Comparison of ENCODE assay signal across 8 mouse cellular contexts in genomic region chr19:23688421-23688946, GRCm38 (mm10). TPM values are rescaled to one million over a fixed set of nuclear protein-coding genes. Genes with fewer than 3 reads are reported as not detected.
DNase-seq lines count a peak whose midpoint lies in the region; ATAC-seq and TF ChIP-seq lines count a peak whose summit lies in the region.

No protein-coding gene starts in this region.

- 0 out of 2 replicates have a peak, but pooled peaks cover 6% of the 10 kb centered on the region for H3K4me1 ChIP-seq in kidney, postnatal 0 days (replicated peaks; ENCODE audit: insufficient read depth, low read length)
- H3K4me1 ChIP-seq in heart, postnatal 0 days (ENCODE audit: control insufficient read depth, insufficient read depth), result peaks cover 10% of the 10 kb centered on the region; the same call in 1 of the 2 replicates
- 0 out of 2 replicates have a peak, but pooled peaks cover 6% of the 10 kb centered on the region for H3K4me1 ChIP-seq in lung, embryonic 16.5 days (replicated peaks; ENCODE audit: control insufficient read depth, insufficient read depth, low read length)

- TF ChIP-seq CTCF in kidney, postnatal 0 days (IDR thresholded peaks at IDR 0.05; ENCODE audit: low read depth), result no peak
- TF ChIP-seq CTCF in heart, postnatal 0 days (IDR thresholded peaks at IDR 0.05; ENCODE audit: low read depth), result no peak

- intact Hi-C loops in gastrocnemius, postnatal 14 days (cut with DNase I; ENCODE audit: low total_unique reads), result loop anchor here (10.0 kb wide), 1 partner anchor 76 kb away; no protein-coding TSS in a partner anchor

- ATAC-seq in kidney, postnatal 0 days (replicated peaks; ENCODE audit: low FRiP score, low read depth), result no peak
- ATAC-seq in heart, postnatal 0 days (ENCODE audit: insufficient read depth, low read depth), result no peak
- no peak for ATAC-seq in lung, embryonic 16.5 days (ENCODE audit: low read depth)

- no peaks in the 10 kb centered on the region for H3K27me3 ChIP-seq in kidney, postnatal 0 days (ENCODE audit: insufficient read depth, low read length)
- H3K27me3 ChIP-seq in heart, postnatal 0 days (ENCODE audit: control insufficient read depth, insufficient read depth, low read length), result no peaks in the 10 kb centered on the region
- H3K27me3 ChIP-seq in lung, embryonic 16.5 days (ENCODE audit: control insufficient read depth, insufficient read depth, low read depth, low read length), result no peaks in the 10 kb centered on the region

- peak; percentile 71 for DNase-seq in kidney, postnatal 0 days (ENCODE audit: low spot score)
- DNase-seq in kidney, adult 11 months, result no peak
- peak; percentile 66 for DNase-seq in ZHBTc4 (ENCODE audit: low read depth, low spot score)
- DNase-seq in heart, postnatal 0 days (ENCODE audit: low spot score), result no peak
- DNase-seq in thymus, postnatal 14 days, result no peak
- no peak for DNase-seq in gastrocnemius, postnatal 14 days
- DNase-seq in spleen, adult 18-20 months, result no peak

- H3K36me3 ChIP-seq in kidney, postnatal 0 days (ENCODE audit: insufficient read depth, low read length), result no peaks in the 10 kb centered on the region
- H3K36me3 ChIP-seq in heart, postnatal 0 days (replicated peaks; ENCODE audit: control insufficient read depth, insufficient read depth, low read length), result no peaks in the 10 kb centered on the region
- no peaks in the 10 kb centered on the region for H3K36me3 ChIP-seq in lung, embryonic 16.5 days (ENCODE audit: control insufficient read depth, insufficient read depth, low read length)

- no peak overlapping the region; the same call in 1 of the 2 replicates for H3K9ac ChIP-seq in kidney, postnatal 0 days (ENCODE audit: low read depth, low read length)
- H3K9ac ChIP-seq in heart, postnatal 0 days (replicated peaks; ENCODE audit: low read depth, low read length), result no peak overlapping the region
- H3K9ac ChIP-seq in lung, embryonic 16.5 days (ENCODE audit: low read length), result peak overlapping the region; percentile 49; the same call in 1 of the 2 replicates

- H3K9me3 ChIP-seq in kidney, postnatal 0 days (replicated peaks; ENCODE audit: low read length), result no peaks in the 10 kb centered on the region
- H3K9me3 ChIP-seq in heart, postnatal 0 days (replicated peaks; ENCODE audit: control insufficient read depth, low read length), result no peaks in the 10 kb centered on the region
- H3K9me3 ChIP-seq in lung, embryonic 16.5 days (ENCODE audit: control insufficient read depth, low read length), result no peaks in the 10 kb centered on the region

- peak overlapping the region; percentile 78 for H3K4me2 ChIP-seq in kidney, postnatal 0 days (ENCODE audit: low read length)
- peak overlapping the region; percentile 74 for H3K4me2 ChIP-seq in heart, postnatal 0 days (ENCODE audit: low read depth, low read length)
- peak overlapping the region; percentile 61 for H3K4me2 ChIP-seq in lung, embryonic 16.5 days (ENCODE audit: low read depth, low read length)

- WGBS in kidney, postnatal 0 days, result 21% methylated on average over 4 of the region's 4 CpGs
- WGBS in heart, postnatal 0 days, result 28% methylated on average over 4 of the region's 4 CpGs
- WGBS in lung, embryonic 16.5 days, result 9% methylated on average over 4 of the region's 4 CpGs

- no peak overlapping the region for H3K27ac ChIP-seq in kidney, postnatal 0 days
- no peak overlapping the region for H3K27ac ChIP-seq in heart, postnatal 0 days (ENCODE audit: low read depth)
- H3K27ac ChIP-seq in lung, embryonic 16.5 days (ENCODE audit: low read length), result 0 out of 2 replicates have a peak overlapping the region, but pooled peaks have one; percentile 39

- H3K4me3 ChIP-seq in kidney, postnatal 0 days (replicated peaks; ENCODE audit: low read depth, low read length), result peak overlapping the region; percentile 93
- peak overlapping the region; percentile 85 for H3K4me3 ChIP-seq in heart, postnatal 0 days (ENCODE audit: low read depth, low read length)
- H3K4me3 ChIP-seq in lung, embryonic 16.5 days (ENCODE audit: low read length), result peak overlapping the region; percentile 43

- no peak for TF ChIP-seq EP300 in heart, postnatal 0 days (IDR thresholded peaks at IDR 0.05; ENCODE audit: low read depth)

RNA-seq across cellular contexts. Expression of gene Ptar1, which starts 1.3 kb away (rescaled TPM):
- polyA plus RNA-seq in kidney, postnatal 0 days (2015; fragmentation: Nextera tagmentation; extraction: Ambion mirVana), result 4.5 and 5.9 TPM in 2 replicates
- total RNA-seq in heart, postnatal 0 days (2014; rRNA removed; ENCODE audit: low replicate concordance), result 7.5 and 17.0 TPM in 2 replicates
- 3.2 and 4.1 TPM in 2 replicates for polyA plus RNA-seq in heart, postnatal 0 days (2015; fragmentation: Nextera tagmentation; extraction: Ambion mirVana)
- polyA plus RNA-seq in lung, embryonic 16.5 days (2015; fragmentation: Nextera tagmentation; extraction: Ambion mirVana), result 4.8 and 6.2 TPM in 2 replicates
- 10 to 100 TPM; 13.8 to 18.4 TPM for total RNA-seq in gastrocnemius, postnatal 14 days (2021)

RNA-seq across cellular contexts. Expression of gene 1700028P14Rik, which starts 35.9 kb away (rescaled TPM):
- polyA plus RNA-seq in kidney, postnatal 0 days (2015; fragmentation: Nextera tagmentation; extraction: Ambion mirVana), result 0.69 and 1.2 TPM in 2 replicates
- total RNA-seq in heart, postnatal 0 days (2014; rRNA removed; ENCODE audit: low replicate concordance), result not detected in 2 replicates
- 0.32 TPM in 1 of 2 replicates, not detected in the other for polyA plus RNA-seq in heart, postnatal 0 days (2015; fragmentation: Nextera tagmentation; extraction: Ambion mirVana)
- 2.3 and 3.2 TPM in 2 replicates for polyA plus RNA-seq in lung, embryonic 16.5 days (2015; fragmentation: Nextera tagmentation; extraction: Ambion mirVana)
- not detected for total RNA-seq in gastrocnemius, postnatal 14 days (2021)

Comparison
In these comparisons a context has a peak if more than half of its experiments do, and no peak if none do; other contexts are left out.
1. DNase-seq: peak in kidney, postnatal 0 days (single experiment) and ZHBTc4 (single experiment); none in kidney, adult 11 months (single experiment), heart, postnatal 0 days (single experiment), thymus, postnatal 14 days (single experiment), gastrocnemius, postnatal 14 days (single experiment) and spleen, adult 18-20 months (0 of 2).
2. H3K4me3 ChIP-seq: peak in every context shown above with its lines; median percentile 93 in kidney, postnatal 0 days; 85 in heart, postnatal 0 days; 43 in lung, embryonic 16.5 days.
3. Peak in every context shown above with its lines, with median percentiles within 50 percentile points of each other: H3K4me2 ChIP-seq.